Mouse (Mus musculus): ENCODE measurements at regions not wholly inside any gene's neighbourhood (a gene's known extent, or its start where the extent isn't known, plus 50 kb on each side); places are given as distances from the start of the nearest gene placed in this dataset.

DNA sequence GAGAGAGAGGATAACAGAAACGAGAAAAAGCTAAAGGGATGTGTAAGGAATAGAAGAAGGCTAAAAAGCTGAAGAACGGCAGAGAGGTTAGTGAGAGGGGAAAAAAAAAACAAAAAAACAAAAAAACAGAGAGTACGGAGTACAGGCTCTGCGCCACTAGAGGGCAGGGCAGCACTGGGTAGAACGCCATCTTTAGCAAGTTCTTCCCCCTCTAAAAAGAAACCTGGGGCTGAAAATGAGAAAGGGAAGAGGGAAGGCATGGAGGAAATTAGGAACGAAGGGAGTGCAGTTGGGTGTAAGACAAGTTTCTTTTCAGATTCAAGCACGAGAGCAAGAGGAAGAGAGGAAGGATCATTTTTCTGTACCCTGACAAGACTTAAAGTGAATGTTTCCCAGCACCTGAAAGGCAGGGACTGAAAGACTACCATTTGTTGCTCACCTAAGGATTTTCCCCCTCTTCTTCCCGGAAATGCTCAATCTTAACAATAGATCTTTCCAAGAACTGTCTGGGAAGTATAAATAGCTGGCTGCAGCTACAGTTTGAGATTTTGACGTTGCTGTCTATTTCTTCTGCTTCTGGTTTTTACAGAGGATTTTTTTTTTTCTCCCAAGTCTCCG is 195.6 kb downstream of the Fam198b start:
- Histone ChIP-seq H3K4me3 (0 out of 2 replicates have a peak overlapping the region, but pooled peaks have one; percentile 17), H3K4me1 (replicated peaks) (no peaks in the 10 kb centered on the region), H3K4me2 (peak overlapping the region; percentile 54), H3K9ac (no peak overlapping the region), H3K36me3 (no peaks in the 10 kb centered on the region), H3K27ac (ENCODE audit: poor library complexity, severe bottlenecking) (no peak overlapping the region), H3K9me3 (replicated peaks) (no peaks in the 10 kb centered on the region), H3K27me3 (replicated peaks) (no peaks in the 10 kb centered on the region)
- 12% methylated on average over 10 of the region's 10 CpGs for WGBS
- ATAC-seq (ENCODE audit: insufficient number of reproducible peaks, low FRiP score) = no peak

DNA sequence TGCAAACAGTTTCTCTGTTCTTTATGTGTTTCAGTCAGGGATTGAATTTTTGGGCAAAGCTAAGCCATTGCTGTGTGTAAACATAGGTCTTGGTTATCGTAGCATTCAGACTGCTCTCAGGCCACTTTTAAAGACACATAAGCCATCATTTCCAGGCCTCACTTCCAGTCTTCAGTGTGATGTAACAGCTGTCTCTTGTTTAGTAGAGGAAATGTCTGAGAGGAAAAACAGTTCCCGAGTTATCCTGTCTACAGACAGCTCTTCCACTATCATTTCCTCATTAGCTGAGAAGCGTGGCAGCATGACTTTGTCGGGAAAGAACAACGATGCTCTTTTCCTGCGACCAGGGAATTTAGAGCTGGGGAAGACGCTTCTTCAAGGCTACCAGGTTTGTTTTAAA is 196.9 kb downstream of the Fam198b start:
- Histone ChIP-seq H3K4me1 (replicated peaks) (0 out of 2 replicates have a peak, but pooled peaks cover 2% of the 10 kb centered on the region), H3K4me3 (no peak overlapping the region), H3K27me3 (replicated peaks) (no peaks in the 10 kb centered on the region), H3K9me3 (replicated peaks) (no peaks in the 10 kb centered on the region), H3K4me2 (no peak overlapping the region), H3K9ac (no peak overlapping the region), H3K36me3 (no peaks in the 10 kb centered on the region), H3K27ac (ENCODE audit: poor library complexity, severe bottlenecking) (no peak overlapping the region)
- WGBS = 36% methylated on average over 7 of the region's 7 CpGs
- no peak for ATAC-seq (ENCODE audit: insufficient number of reproducible peaks, low FRiP score)

DNA sequence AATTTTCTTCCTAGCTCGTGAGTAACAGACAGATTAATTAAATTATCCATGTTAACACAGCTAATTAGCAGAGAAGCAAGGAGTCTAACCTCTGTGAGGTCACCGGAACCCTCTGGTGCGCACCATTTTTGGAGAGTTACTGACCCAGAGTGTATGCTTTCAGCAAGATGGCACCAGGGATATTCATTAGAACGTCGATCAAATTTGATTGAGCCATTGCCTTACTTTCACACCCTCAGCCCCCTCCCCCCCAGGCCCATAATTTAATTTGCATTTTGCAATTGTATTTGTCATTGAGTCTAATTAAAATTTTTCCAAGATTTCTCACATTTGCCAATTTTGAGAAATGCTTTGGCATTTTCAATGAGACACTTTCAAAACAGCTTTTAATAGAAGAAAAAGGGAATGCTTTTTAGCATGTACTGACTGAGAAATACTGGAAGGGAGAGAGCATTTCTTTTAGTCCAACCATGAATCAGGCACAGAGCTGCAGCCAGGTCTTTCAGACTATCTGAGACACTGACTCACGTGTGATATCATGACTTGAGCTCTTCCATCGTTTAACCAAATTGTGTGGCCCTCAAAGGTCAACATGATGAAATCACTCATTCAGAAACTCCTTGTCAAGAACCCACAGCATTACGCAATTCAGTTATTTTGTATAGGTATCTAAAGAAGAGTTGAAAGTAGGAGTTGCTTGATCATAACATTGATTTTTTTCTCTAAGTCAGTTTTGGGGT is 198.6 kb downstream of the Fam198b start:
- no peak for ATAC-seq (ENCODE audit: insufficient number of reproducible peaks, low FRiP score)
- Histone ChIP-seq H3K27ac (ENCODE audit: poor library complexity, severe bottlenecking) (no peak overlapping the region), H3K4me1 (replicated peaks) (0 out of 2 replicates have a peak, but pooled peaks cover 2% of the 10 kb centered on the region), H3K36me3 (no peaks in the 10 kb centered on the region), H3K9ac (no peak overlapping the region), H3K9me3 (replicated peaks) (no peaks in the 10 kb centered on the region), H3K4me3 (no peak overlapping the region), H3K27me3 (replicated peaks) (no peaks in the 10 kb centered on the region), H3K4me2 (no peak overlapping the region)
- WGBS = 75% methylated on average over 8 of the region's 8 CpGs

DNA sequence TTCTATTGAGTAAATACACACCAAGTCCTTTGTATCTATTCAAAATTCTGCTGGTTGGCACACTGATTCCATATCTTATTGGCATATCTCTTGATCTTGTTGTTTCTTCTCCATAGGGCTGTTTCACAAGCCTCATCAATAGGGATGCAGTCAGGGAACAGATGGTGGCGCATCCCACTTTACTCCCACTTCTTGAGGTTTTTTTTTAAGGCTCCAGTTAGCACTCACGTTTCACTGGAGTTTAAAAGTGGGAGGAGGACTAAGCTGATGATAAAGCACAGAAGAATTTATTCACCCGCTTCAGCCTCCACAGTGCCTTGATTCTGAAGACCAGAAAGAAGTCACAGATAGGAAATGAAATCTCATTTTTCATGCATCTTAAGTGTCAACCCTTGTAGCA is 199.8 kb downstream of the Fam198b start:
- WGBS = 42% methylated on average over 3 of the region's 3 CpGs
- Histone ChIP-seq H3K27ac (ENCODE audit: poor library complexity, severe bottlenecking) (no peak overlapping the region), H3K4me2 (no peak overlapping the region), H3K9ac (no peak overlapping the region), H3K27me3 (replicated peaks) (no peaks in the 10 kb centered on the region), H3K4me3 (no peak overlapping the region), H3K4me1 (replicated peaks) (0 out of 2 replicates have a peak, but pooled peaks cover 2% of the 10 kb centered on the region), H3K36me3 (no peaks in the 10 kb centered on the region), H3K9me3 (replicated peaks) (no peaks in the 10 kb centered on the region)
- ATAC-seq (ENCODE audit: insufficient number of reproducible peaks, low FRiP score) = no peak

DNA sequence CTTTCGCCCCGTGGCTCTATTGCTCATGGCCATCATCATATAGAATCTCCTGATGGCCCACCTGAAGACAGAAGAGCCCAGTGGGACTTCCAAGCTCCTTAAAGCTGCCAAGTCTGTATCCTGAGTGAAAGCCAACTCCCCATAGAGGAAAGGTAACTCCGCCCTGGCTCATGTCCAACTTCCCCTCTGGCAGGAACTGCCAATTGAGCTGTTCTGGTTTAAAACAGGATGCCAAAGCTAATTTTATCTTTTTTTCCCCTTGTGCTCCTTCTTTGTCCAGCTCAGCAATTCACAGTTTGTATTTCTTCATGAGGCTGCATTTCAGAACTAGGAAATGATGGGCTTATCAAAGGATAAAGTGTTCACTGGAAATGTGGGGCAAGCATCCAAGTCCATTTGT is 215.3 kb downstream of the Fam198b start:
- Histone ChIP-seq H3K36me3 (no peaks in the 10 kb centered on the region), H3K4me1 (replicated peaks) (0 out of 2 replicates have a peak, but pooled peaks cover 5% of the 10 kb centered on the region), H3K4me2 (no peak overlapping the region), H3K9me3 (replicated peaks) (no peaks in the 10 kb centered on the region), H3K27me3 (replicated peaks) (no peaks in the 10 kb centered on the region), H3K27ac (ENCODE audit: poor library complexity, severe bottlenecking) (no peak overlapping the region), H3K9ac (no peak overlapping the region), H3K4me3 (no peak overlapping the region)
- ATAC-seq (ENCODE audit: insufficient number of reproducible peaks, low FRiP score) = no peak; the same call in 1 of the 2 replicates
- WGBS = 75% methylated on average over 3 of the region's 3 CpGs

DNA sequence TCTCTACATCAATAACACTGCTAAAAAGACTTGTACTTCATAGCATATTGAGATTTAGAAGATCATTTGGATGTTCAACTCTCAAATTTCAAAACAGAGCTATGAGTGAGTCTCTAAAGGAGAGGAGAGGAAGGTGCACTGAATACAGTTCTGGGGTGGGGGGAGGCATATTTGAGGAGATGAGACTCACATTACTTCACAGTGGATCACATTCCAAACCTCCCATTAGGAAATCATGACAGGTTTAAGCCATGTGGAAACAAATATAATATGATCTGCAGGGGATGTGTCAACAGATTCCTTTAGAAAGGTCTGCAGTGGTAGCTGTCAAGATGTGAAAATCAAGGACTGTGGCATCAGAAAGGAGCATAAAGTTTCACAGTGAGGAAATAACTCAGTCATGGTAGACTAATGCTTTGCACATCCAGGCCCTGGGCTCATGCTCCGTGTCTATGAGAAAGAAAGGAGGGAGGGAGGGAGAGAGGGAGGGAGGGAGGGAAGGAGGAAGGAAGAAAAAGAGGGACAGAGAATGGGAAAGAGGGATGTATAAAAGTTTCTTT is 235.9 kb downstream of the Fam198b start:
- no peak for ATAC-seq (ENCODE audit: insufficient number of reproducible peaks, low FRiP score)
- WGBS = 47% methylated on average over 1 of the region's 1 CpGs
- H3K27me3 ChIP-seq (replicated peaks) = no peaks in the 10 kb centered on the region
- no peak overlapping the region for H3K4me3 ChIP-seq
- no peak overlapping the region for H3K27ac ChIP-seq (ENCODE audit: poor library complexity, severe bottlenecking)
- no peak overlapping the region for H3K4me2 ChIP-seq
- H3K9ac ChIP-seq = no peak overlapping the region
- H3K9me3 ChIP-seq (replicated peaks) = no peaks in the 10 kb centered on the region
- H3K36me3 ChIP-seq = no peaks in the 10 kb centered on the region
- H3K4me1 ChIP-seq (replicated peaks) = no peaks in the 10 kb centered on the region

DNA sequence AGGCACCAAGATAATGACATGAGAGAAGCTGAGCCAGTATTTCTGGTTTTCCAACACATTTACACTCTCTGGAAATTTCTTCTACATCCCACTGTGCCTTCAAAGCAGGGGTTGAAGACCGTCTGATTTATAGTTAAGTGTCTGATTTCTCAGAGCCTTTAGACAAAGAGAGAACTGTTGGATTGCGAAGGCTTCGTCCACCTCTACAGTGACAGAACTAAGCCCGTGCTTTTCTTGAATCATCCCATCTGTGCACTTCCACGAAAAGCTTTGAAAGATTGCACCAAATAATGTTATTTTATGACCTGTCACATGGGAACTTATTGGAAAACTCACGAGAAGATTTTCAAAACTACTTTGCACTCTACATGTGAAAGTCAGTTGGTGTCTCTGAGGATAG is 239.3 kb downstream of the Fam198b start:
- no peak for ATAC-seq (ENCODE audit: insufficient number of reproducible peaks, low FRiP score)

DNA sequence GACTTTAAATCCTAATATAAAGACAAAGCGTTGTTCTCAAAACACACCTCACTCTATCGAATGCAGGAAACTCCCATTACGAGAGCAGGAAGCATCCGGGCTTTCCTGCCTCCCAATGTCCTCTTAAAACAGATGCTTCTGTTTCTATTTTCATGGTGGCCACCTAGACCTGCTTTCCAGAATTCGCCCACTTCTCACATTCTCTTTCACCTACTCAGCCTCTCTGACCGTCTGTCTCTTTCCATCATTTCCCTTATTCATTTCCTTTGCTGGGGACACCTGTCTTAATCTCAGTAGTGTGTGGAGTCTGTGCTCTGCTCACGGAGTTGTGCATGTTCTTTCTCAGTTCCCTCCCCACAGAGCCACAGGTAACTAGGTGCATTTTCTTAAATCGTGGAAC is 240.3 kb downstream of the Fam198b start:
- Histone ChIP-seq H3K4me1 (replicated peaks) (no peaks in the 10 kb centered on the region), H3K36me3 (no peaks in the 10 kb centered on the region), H3K27ac (ENCODE audit: poor library complexity, severe bottlenecking) (no peak overlapping the region), H3K4me2 (no peak overlapping the region), H3K9ac (no peak overlapping the region), H3K27me3 (replicated peaks) (no peaks in the 10 kb centered on the region), H3K9me3 (replicated peaks) (no peaks in the 10 kb centered on the region), H3K4me3 (no peak overlapping the region)
- ATAC-seq (ENCODE audit: insufficient number of reproducible peaks, low FRiP score) = no peak
- WGBS = 74% methylated on average over 8 of the region's 8 CpGs

More for the DNA sequence above, 239.3 kb downstream of the Fam198b start:
- Histone ChIP-seq H3K4me1 (replicated peaks) (no peaks in the 10 kb centered on the region), H3K9ac (no peak overlapping the region), H3K4me2 (no peak overlapping the region), H3K27ac (ENCODE audit: poor library complexity, severe bottlenecking) (no peak overlapping the region), H3K9me3 (replicated peaks) (no peaks in the 10 kb centered on the region), H3K36me3 (no peaks in the 10 kb centered on the region), H3K4me3 (no peak overlapping the region), H3K27me3 (replicated peaks) (no peaks in the 10 kb centered on the region)
- WGBS = 80% methylated on average over 6 of the region's 6 CpGs

DNA sequence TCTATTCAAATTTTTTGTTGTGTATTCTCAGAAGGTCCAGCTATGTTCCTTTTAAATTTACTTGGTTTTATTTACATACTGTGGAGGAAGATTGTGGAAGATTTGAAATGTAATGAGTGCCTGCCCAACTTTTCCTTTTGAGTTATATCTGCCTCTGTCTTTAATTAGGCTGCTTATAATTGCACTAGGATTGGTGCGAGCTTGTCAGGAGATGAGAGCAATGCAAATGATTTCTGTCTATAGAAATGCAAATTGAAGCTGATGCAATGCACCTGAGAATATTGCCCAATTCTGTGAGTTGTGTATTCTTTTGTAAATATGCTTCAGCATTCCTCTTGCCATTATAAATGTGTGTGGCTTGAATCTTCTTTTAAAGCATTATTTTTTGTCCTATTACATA is 257.4 kb downstream of the Fam198b start:
- Histone ChIP-seq H3K9me3 (replicated peaks) (no peaks in the 10 kb centered on the region), H3K4me3 (no peak overlapping the region), H3K4me1 (replicated peaks) (no peaks in the 10 kb centered on the region), H3K27ac (ENCODE audit: poor library complexity, severe bottlenecking) (no peak overlapping the region), H3K36me3 (no peaks in the 10 kb centered on the region), H3K9ac (no peak overlapping the region), H3K27me3 (replicated peaks) (no peaks in the 10 kb centered on the region), H3K4me2 (no peak overlapping the region)
- ATAC-seq (ENCODE audit: insufficient number of reproducible peaks, low FRiP score) = no peak
- 73% methylated on average over 1 of the region's 1 CpGs for WGBS

DNA sequence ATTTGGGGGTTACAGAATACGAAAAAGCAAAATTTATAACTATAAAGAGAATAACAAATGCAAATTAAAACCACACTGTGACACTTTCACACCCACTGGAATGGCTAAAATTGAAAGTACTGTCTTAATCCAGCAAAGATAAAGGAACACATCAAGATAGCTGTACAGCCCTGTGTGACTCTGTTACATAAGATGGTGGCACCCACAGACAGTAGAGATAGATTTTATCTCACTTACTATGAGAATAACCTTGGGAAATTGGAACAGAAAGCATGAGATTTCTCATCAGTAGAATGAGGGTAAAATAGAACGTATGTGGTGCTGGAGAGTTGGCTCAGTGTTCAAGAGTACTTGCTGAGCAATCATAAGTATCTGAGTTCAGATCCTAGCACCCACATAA is 276.1 kb downstream of the Fam198b start:
- no peak for ATAC-seq (ENCODE audit: insufficient number of reproducible peaks, low FRiP score)

DNA sequence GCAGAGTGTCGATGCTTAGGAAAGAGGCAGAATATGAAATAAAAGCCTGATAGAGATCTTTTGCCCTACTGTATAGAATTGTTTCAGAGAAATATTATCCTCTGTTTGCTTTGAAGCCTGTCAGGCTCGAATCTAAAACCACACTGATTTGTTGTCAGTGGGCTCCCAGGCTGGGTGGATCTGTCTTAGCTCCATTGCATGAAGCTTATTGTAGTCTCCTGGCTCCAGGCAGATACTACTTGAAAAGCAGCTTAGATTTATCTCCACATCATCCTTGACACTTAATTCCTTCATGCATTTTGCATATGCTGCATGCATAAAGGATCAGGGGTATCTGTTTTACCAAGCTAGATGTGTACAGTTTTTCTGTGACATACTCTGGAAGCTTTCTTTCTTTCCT is 297.4 kb downstream of the Fam198b start:
- H3K27ac ChIP-seq (ENCODE audit: poor library complexity, severe bottlenecking) = no peak overlapping the region
- WGBS = 53% methylated on average over 2 of the region's 2 CpGs

More for the DNA sequence above, 276.1 kb downstream of the Fam198b start:
- Histone ChIP-seq H3K36me3 (no peaks in the 10 kb centered on the region), H3K27ac (ENCODE audit: poor library complexity, severe bottlenecking) (no peak overlapping the region), H3K9me3 (replicated peaks) (no peaks in the 10 kb centered on the region), H3K4me1 (replicated peaks) (no peaks in the 10 kb centered on the region), H3K4me2 (no peak overlapping the region), H3K27me3 (replicated peaks) (no peaks in the 10 kb centered on the region), H3K4me3 (no peak overlapping the region), H3K9ac (no peak overlapping the region)
- 76% methylated on average over 2 of the region's 2 CpGs for WGBS

More for the DNA sequence above, 297.4 kb downstream of the Fam198b start:
- no peaks in the 10 kb centered on the region for H3K9me3 ChIP-seq (replicated peaks)
- no peaks in the 10 kb centered on the region for H3K36me3 ChIP-seq
- no peak overlapping the region for H3K9ac ChIP-seq
- H3K4me3 ChIP-seq = no peak overlapping the region
- H3K27me3 ChIP-seq (replicated peaks) = no peaks in the 10 kb centered on the region
- no peak for ATAC-seq (ENCODE audit: insufficient number of reproducible peaks, low FRiP score)
- H3K4me2 ChIP-seq = no peak overlapping the region
- H3K4me1 ChIP-seq (replicated peaks) = no peaks in the 10 kb centered on the region
